Mouse (Mus musculus) mesoderm, embryonic 11.5 days (tissue): Measurements from ENCODE around the gene Bace2.

Source experiments
- DNase-seq: peaks from one replicate; pipeline ENCODE4 v3.0.0-alpha.2; 2012; ENCODE audit warnings: low read depth, low spot score

Bace2 gene

GRCm38 (mm10) chr16:97356499-97357187 is at the start of gene Bace2:
Gene Bace2 (plus strand): TSS chr16:97356742.
- peak; percentile 68 for DNase-seq

GRCm38 (mm10) chr16:97307594-97307993 is 48.9 kb upstream of the Bace2 start:
- peak; percentile 39 for DNase-seq

- no peak for DNase-seq
Observed at GRCm38 (mm10) chr16:97309796-97310569, 46.6 kb upstream of the Bace2 start.

GRCm38 (mm10) chr16:97310570-97310846 is 46.0 kb upstream of the Bace2 start:
- no peak for DNase-seq

GRCm38 (mm10) chr16:97312960-97313686 is 43.4 kb upstream of the Bace2 start:
- DNase-seq: peak; percentile 80

- DNase-seq: no peak
Observed at GRCm38 (mm10) chr16:97321576-97321975, 35.0 kb upstream of the Bace2 start.

- no peak for DNase-seq
Observed at GRCm38 (mm10) chr16:97322604-97323003, 33.9 kb upstream of the Bace2 start.

GRCm38 (mm10) chr16:97325975-97326374 is 30.6 kb upstream of the Bace2 start:
- peak; percentile 42 for DNase-seq

- no peak for DNase-seq
Observed at GRCm38 (mm10) chr16:97328602-97329001, 27.9 kb upstream of the Bace2 start.

- no peak for DNase-seq
Observed at GRCm38 (mm10) chr16:97353013-97353412, 3.5 kb upstream of the Bace2 start.

GRCm38 (mm10) chr16:97354632-97355031 is 1.9 kb upstream of the Bace2 start:
- DNase-seq: no peak

GRCm38 (mm10) chr16:97357188-97357821 is 763 bp downstream of the Bace2 start:
- DNase-seq: peak; percentile 32

- DNase-seq: no peak
Observed at GRCm38 (mm10) chr16:97362231-97362888, 5.8 kb downstream of the Bace2 start.

GRCm38 (mm10) chr16:97366141-97366540 is 9.6 kb downstream of the Bace2 start:
- no peak for DNase-seq

- DNase-seq: no peak
Observed at GRCm38 (mm10) chr16:97370258-97370657, 13.7 kb downstream of the Bace2 start.

GRCm38 (mm10) chr16:97387955-97388354 is 31.4 kb downstream of the Bace2 start:
- DNase-seq: no peak

GRCm38 (mm10) chr16:97391289-97391688 is 34.7 kb downstream of the Bace2 start:
- peak; percentile 10 for DNase-seq

- DNase-seq: peak; percentile 4
Observed at GRCm38 (mm10) chr16:97391701-97392384, 35.3 kb downstream of the Bace2 start.

GRCm38 (mm10) chr16:97396436-97396835 is 39.9 kb downstream of the Bace2 start:
- DNase-seq: no peak

- DNase-seq: no peak
Observed at GRCm38 (mm10) chr16:97397945-97398531, 41.5 kb downstream of the Bace2 start.

- no peak for DNase-seq
Observed at GRCm38 (mm10) chr16:97399991-97400390, 43.4 kb downstream of the Bace2 start.
